Mouse (Mus musculus): Measurements from ENCODE around the gene Fads2. TPM values are rescaled to one million over a fixed set of nuclear protein-coding genes. Genes with fewer than 3 reads are reported as not detected.

The Fads2 gene
- polyA plus RNA-seq, 1 experiment from 2014 or later: 113 TPM

DNA sequence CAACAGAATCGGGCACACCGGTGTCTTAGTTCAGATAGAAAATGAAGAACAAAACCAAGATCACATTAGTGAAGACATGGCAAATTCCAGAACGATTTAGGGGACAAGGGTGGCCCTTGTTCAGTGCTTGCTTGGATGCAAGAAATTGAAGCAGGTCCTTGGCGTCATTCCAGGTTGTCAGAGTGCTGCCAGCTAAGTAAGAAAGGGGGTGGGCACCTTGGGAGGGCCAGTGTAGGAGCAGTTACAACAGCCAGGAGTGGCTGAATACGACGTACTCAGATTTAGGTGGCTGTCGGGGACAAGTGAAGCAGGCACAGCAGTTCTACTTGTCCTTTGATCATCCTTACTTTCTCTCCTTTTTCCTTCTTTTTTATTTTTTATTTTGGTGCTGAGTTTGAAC is 33.8 kb downstream of the Fads2 start:
- no peak overlapping the region for H3K27ac ChIP-seq (replicated peaks)
- 80% methylated on average over 7 of the region's 7 CpGs for WGBS
- ATAC-seq (ENCODE audit: low read depth): no peak
- H3K4me1 ChIP-seq (replicated peaks): peaks cover 15% of the 10 kb centered on the region; the same call in 1 of the 2 replicates
- no peak overlapping the region for H3K4me3 ChIP-seq
- no peaks in the 10 kb centered on the region for H3K27me3 ChIP-seq
- H3K9ac ChIP-seq: no peak overlapping the region
- no peak overlapping the region for H3K4me2 ChIP-seq
- H3K9me3 ChIP-seq: no peaks in the 10 kb centered on the region
- peaks cover 100% of the 10 kb centered on the region for H3K36me3 ChIP-seq

DNA sequence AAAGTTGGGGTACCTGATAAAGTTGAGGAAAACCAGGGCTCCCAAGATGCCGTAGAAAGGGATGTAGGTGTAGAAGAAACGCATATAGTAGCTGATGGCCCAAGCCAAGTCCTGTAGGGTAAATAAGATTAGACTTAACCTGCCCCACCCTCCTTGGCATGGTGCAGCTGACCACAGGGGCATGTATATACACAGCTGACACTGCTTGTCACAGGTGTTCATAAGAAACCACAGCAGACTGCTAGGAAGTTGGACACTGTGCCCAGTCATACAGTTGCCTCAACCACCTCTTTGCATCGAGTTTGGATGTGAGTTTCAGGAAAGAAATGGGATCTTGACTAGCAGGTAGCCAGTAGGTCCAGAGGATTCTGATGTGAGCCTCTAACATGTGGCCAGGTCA is 35.0 kb downstream of the Fads2 start:
- Histone ChIP-seq H3K27ac (replicated peaks) (no peak overlapping the region), H3K4me3 (no peak overlapping the region), H3K4me1 (replicated peaks) (peaks cover 15% of the 10 kb centered on the region; the same call in 1 of the 2 replicates), H3K9me3 (no peaks in the 10 kb centered on the region), H3K4me2 (no peak overlapping the region), H3K36me3 (peaks cover 100% of the 10 kb centered on the region), H3K9ac (no peak overlapping the region), H3K27me3 (no peaks in the 10 kb centered on the region)
- ATAC-seq (ENCODE audit: low read depth): no peak
- 99% methylated on average over 3 of the region's 3 CpGs for WGBS

DNA sequence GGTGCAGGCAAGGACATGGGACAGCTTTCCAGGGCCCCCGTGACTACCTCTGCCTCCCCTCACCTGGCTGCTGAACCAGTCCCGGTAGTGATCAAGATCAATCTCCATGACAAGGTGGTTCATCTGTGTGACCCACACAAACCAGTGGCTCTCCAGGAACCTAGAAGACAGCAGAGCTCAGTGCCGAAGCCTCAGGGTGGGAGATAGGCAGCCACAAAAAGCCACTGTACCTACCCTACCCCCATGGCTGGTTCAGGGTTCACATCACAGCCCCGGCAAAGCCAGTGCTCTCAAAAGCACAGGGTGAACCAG is 35.4 kb downstream of the Fads2 start:
- H3K9me3 ChIP-seq: no peaks in the 10 kb centered on the region
- H3K4me3 ChIP-seq: no peak overlapping the region
- H3K36me3 ChIP-seq: peaks cover 100% of the 10 kb centered on the region
- ATAC-seq (ENCODE audit: low read depth): no peak
- H3K9ac ChIP-seq: no peak overlapping the region
- H3K4me2 ChIP-seq: no peak overlapping the region
- no peak overlapping the region for H3K27ac ChIP-seq (replicated peaks)
- H3K4me1 ChIP-seq (replicated peaks): peaks cover 19% of the 10 kb centered on the region; the same call in 1 of the 2 replicates
- H3K27me3 ChIP-seq: no peaks in the 10 kb centered on the region
- 95% methylated on average over 4 of the region's 4 CpGs for WGBS

DNA sequence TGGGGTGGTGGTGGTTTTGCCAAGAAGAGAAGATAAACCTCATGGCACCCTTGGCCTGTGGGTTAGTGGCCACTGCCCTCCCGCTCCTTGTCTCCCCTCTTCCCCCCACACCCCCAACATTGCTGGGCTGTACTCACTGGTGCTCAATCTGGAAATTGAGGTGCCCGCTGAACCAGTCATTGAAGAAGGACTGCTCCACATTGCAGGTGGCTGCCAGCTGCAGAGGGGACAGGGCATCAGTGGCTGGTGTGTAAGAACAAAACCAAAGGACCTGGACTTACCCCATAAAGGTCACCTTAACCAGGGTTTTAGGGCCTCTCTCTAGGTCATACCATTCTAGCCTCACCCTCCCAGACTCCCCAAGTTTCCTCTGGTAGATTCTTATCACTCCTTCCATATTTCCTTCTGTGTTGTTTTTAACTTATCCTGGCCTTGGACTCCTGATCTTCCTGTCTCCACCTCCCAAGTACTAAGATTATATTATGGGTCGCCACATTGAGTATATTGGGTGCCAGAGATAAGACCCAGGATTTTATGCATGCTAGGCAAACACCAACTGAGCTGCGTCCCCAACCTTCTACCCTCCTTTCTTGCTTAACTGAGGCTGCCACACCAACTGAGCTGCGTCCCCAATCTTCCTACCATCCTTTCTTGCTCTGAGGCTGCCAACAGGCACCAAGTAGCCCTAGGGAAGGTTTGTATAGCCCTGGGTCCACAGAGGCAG is 35.9 kb downstream of the Fads2 start:
- 95% methylated on average over 5 of the region's 5 CpGs for WGBS
- Histone ChIP-seq H3K9ac (no peak overlapping the region), H3K4me1 (replicated peaks) (peaks cover 24% of the 10 kb centered on the region), H3K9me3 (no peaks in the 10 kb centered on the region), H3K4me3 (no peak overlapping the region), H3K27ac (replicated peaks) (no peak overlapping the region), H3K4me2 (no peak overlapping the region), H3K27me3 (no peaks in the 10 kb centered on the region), H3K36me3 (peaks cover 99% of the 10 kb centered on the region)
- no peak for ATAC-seq (ENCODE audit: low read depth)

DNA sequence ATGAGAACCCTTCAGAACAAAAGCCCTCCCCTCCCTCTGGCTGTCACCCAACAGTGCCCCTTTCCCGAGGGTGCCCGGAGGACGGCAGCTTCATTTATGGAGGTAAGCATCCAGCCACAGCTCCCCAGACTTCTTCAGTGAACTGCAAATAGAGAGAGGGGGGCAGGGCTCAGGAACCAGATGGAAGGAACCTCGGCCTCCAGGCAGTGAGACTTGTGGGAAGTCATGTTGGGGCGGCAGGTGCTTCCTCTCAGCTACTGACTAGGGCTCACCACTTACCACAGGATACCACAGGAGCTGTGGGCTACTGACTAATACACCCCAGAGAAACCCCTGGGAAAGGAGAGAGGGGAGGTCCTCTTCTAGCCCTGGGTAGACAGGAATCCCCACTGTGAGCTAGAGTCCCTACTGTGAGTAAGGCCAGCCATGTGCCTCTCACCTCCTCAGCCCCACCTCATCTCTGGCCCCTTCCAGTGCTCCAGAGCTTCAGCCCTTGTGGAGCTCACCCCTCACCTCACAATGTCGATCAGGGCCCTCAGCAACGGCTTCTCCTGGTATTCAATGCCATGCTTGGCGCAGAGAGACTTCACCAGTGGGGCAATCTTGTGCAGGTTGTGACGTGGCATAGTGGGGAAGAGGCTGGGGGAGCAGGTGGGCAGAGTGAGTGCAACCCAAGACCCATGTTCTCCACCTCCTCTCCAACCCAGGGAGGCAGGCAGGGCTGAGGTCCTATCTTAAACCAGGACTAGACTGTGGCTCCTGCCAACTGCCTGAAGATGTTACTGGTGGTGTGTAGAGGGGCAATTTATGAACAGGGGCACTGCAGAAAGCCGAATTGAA is 37.2 kb downstream of the Fads2 start:
- H3K9me3 ChIP-seq: no peaks in the 10 kb centered on the region
- WGBS: 84% methylated on average over 10 of the region's 10 CpGs
- no peak for ATAC-seq (ENCODE audit: low read depth)
- H3K4me3 ChIP-seq: no peak overlapping the region
- no peak overlapping the region for H3K9ac ChIP-seq
- H3K4me2 ChIP-seq: no peak overlapping the region
- H3K27me3 ChIP-seq: no peaks in the 10 kb centered on the region
- peaks cover 25% of the 10 kb centered on the region for H3K4me1 ChIP-seq (replicated peaks)
- H3K36me3 ChIP-seq: peaks cover 86% of the 10 kb centered on the region
- no peak overlapping the region for H3K27ac ChIP-seq (replicated peaks)

DNA sequence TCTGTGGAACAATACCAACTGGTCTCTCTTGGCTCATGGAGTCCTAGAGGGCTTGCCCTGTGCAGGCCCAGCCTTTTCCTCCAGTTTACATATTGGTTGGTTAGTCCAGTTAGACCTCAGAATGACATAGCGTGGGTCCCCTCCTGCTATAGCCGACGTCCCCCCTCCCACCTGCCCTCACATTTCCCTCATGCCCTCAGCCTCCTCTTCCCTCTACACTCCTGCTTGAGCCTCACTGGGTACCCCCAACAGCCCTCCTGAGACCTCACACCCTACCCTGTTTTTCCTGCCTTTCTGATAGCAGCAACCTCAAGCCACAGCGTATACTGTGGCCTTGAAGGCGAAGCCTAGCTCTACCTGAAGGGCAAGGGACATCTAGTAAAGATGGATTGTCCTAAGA is 38.7 kb downstream of the Fads2 start:
- H3K27me3 ChIP-seq: no peaks in the 10 kb centered on the region

DNA sequence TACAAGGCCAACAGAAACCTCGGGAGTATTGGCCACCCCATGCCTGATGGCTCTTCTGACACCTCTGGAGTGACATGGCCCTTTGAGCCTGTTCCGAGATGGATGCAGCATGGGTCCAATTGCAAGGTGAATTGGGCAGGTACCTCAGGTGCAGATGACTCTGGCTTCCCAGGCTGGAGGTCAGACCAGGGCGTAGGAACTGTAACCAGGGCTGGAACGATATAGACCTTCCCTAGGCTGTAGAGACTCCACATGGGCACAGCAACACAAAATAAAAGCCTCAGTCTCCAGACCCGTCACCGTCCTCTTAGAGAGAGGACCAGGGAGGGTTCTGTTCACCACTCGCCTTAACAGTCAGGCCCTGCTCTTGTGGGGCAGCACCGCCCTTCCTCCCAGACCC is 39.3 kb downstream of the Fads2 start:
- peaks cover 76% of the 10 kb centered on the region for H3K36me3 ChIP-seq
- ATAC-seq (ENCODE audit: low read depth): no peak
- H3K4me3 ChIP-seq: no peak overlapping the region
- H3K4me2 ChIP-seq: no peak overlapping the region
- H3K4me1 ChIP-seq (replicated peaks): peaks cover 20% of the 10 kb centered on the region
- H3K27ac ChIP-seq (replicated peaks): no peak overlapping the region
- no peaks in the 10 kb centered on the region for H3K27me3 ChIP-seq
- WGBS: 90% methylated on average over 8 of the region's 8 CpGs
- H3K9ac ChIP-seq: no peak overlapping the region
- H3K9me3 ChIP-seq: no peaks in the 10 kb centered on the region

More for the DNA sequence above, 38.7 kb downstream of the Fads2 start:
- Histone ChIP-seq H3K36me3 (peaks cover 76% of the 10 kb centered on the region), H3K27ac (replicated peaks) (no peak overlapping the region), H3K9ac (no peak overlapping the region), H3K4me2 (no peak overlapping the region), H3K4me1 (replicated peaks) (peaks cover 25% of the 10 kb centered on the region), H3K9me3 (no peaks in the 10 kb centered on the region), H3K4me3 (no peak overlapping the region)
- no peak for ATAC-seq (ENCODE audit: low read depth)
- WGBS: 91% methylated on average over 5 of the region's 5 CpGs

DNA sequence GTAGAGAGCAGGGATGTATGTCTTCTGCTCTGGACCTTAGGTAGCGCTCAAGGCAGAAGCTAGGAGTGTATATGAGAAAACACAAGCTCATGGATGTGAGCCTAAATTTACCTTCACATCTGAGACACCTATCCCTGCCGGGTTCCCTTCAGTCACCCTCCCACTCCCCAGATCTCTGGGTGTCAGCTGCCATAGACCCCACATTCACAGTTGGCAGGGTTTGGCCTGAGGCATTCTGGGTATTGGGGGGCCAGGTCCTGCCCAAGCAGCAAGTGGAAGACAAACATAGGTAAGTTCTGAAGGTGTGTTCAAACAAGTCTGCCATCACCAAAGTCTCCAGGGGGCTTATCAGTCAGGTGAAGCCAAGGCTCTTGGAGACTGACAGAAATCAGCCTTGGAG is 39.9 kb downstream of the Fads2 start:
- no peak overlapping the region for H3K4me2 ChIP-seq
- H3K27ac ChIP-seq (replicated peaks): no peak overlapping the region
- no peaks in the 10 kb centered on the region for H3K9me3 ChIP-seq
- peaks cover 17% of the 10 kb centered on the region for H3K4me1 ChIP-seq (replicated peaks)
- no peak for ATAC-seq (ENCODE audit: low read depth)
- H3K27me3 ChIP-seq: no peaks in the 10 kb centered on the region
- WGBS: 92% methylated on average over 2 of the region's 2 CpGs
- no peak overlapping the region for H3K9ac ChIP-seq
- peaks cover 76% of the 10 kb centered on the region for H3K36me3 ChIP-seq
- no peak overlapping the region for H3K4me3 ChIP-seq

DNA sequence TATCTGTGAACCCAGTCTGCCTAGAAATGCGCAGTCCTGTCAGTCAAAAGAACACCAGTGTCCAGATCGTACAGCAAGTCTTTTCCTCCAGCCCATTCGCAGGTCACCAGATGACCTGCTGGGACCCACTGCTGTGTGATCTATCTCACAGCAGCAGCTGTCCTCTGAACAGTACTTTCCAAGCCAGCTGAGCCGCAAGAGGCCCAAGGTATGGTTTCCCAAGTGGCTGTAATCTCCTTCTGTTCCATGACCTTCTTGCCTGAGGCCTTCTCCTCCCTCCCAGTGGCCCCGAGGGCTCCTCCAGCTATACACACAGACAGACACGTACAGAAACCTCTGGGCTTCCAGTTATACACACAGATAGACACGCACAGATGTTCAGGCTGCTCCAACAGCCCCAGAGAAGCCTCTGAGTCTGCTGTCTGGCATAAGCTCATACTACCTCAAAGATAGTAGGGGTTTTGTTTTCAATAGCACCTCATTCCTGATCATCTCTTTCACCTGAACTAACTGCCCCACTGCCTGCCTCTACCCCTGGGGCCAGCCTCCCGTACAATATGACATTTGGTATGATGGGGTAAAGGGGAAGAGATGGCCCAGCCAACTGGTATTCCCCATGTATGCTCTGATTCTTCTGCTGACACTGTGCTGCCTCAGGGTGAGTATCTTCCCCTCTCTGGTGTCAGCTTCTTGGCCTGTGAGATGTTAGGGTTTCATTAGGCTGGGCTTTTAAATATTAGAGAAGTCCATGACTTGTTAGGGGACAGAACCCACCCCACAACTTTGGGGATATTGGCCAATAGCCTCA is 40.6 kb downstream of the Fads2 start:
- no peaks in the 10 kb centered on the region for H3K27me3 ChIP-seq
- no peak for ATAC-seq (ENCODE audit: low read depth)
- 52% methylated on average over 8 of the region's 8 CpGs for WGBS
- H3K27ac ChIP-seq (replicated peaks): peak overlapping the region; percentile 35; the same call in 1 of the 2 replicates
- no peak overlapping the region for H3K4me2 ChIP-seq
- peaks cover 17% of the 10 kb centered on the region for H3K4me1 ChIP-seq (replicated peaks)
- peaks cover 73% of the 10 kb centered on the region for H3K36me3 ChIP-seq
- H3K9me3 ChIP-seq: no peaks in the 10 kb centered on the region
- H3K9ac ChIP-seq: no peak overlapping the region
- no peak overlapping the region for H3K4me3 ChIP-seq

DNA sequence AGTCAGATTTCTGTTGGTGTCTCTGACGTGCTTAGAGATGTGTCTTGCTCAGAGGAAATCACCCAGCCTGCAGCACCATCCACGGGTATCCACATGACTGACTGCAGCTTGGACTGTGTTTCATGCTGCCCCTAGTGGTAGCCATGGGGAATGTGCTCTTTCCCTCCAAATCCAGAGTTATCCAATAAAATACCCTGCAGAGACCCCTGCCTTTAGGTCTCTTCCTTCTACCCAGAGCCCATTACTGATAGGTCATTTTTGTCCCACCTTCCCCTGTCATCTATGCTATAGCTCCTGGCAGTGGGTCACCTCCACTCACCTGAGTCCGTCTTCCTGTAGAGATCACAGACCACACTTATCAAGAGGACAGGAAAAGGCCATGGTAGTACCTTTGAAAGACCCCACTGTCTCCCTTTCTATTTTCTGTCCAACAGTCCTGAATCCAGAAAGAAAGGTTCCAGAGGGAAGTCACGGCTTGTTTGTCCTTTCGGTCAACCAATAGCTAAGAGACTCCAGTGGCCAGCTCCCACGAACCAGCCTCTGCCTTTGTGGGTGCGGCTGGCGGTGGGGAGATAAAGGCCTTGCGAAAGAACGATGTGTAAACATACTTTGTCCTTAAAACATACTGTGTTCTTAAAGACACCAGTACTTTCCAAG is 41.5 kb downstream of the Fads2 start:
- Histone ChIP-seq H3K27ac (replicated peaks) (peak overlapping the region; percentile 59), H3K36me3 (peaks cover 67% of the 10 kb centered on the region), H3K4me2 (no peak overlapping the region), H3K4me1 (replicated peaks) (peaks cover 17% of the 10 kb centered on the region), H3K27me3 (no peaks in the 10 kb centered on the region), H3K9me3 (no peaks in the 10 kb centered on the region), H3K4me3 (no peak overlapping the region), H3K9ac (no peak overlapping the region)
- ATAC-seq (ENCODE audit: low read depth): peak; percentile 51; the same call in 1 of the 2 replicates
- WGBS: 61% methylated on average over 10 of the region's 10 CpGs

DNA sequence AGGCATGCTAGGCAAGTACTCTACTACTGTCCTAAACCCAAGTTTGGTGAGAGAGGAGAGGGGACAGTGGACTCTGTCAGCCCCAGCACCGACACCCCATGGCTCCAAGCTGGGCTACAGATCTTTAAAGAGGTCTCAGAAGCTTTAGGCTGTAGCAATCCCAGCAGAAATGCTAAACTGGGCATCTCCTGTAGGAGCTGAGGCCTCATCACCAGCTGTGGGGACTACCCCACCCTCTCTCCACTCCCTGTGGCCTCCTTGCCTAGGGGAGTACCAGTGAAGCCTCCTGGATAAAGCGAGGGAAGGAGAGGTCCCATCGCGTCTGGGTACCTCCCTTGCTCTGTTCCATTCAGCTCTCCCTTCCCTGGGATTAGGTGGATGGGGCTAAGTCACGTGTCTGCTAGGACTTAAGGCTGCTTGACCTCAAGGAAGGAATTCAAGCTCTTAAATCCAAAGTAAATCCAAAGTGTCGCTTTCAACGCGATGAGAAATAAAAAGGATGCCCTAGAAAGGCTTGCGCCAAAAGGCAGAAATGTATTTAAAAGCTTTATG is 42.6 kb downstream of the Fads2 start:
- no peak overlapping the region for H3K4me3 ChIP-seq
- no peaks in the 10 kb centered on the region for H3K9me3 ChIP-seq
- ATAC-seq (ENCODE audit: low read depth): no peak
- WGBS: 72% methylated on average over 9 of the region's 9 CpGs
- no peak overlapping the region for H3K4me2 ChIP-seq
- H3K9ac ChIP-seq: no peak overlapping the region
- H3K4me1 ChIP-seq (replicated peaks): peaks cover 13% of the 10 kb centered on the region
- H3K27ac ChIP-seq (replicated peaks): no peak overlapping the region
- H3K27me3 ChIP-seq: no peaks in the 10 kb centered on the region
- peaks cover 64% of the 10 kb centered on the region for H3K36me3 ChIP-seq
